Mouse (Mus musculus) ovary, postnatal 14 days (tissue): ENCODE data around the gene Vps11.
"Not testable (repeated sequence)": the region's sequence is repeated elsewhere in the genome, so short reads cannot be mapped to it uniquely, and the experiment has no call there.

Experiments
- DNase-seq: peaks from one replicate; pipeline ENCODE4 v3.0.0; 2022; ENCODE audit warnings: low spot score

Gene Vps11

GRCm38 (mm10) chr9:44361190-44361917 lies at the start of gene Vps11:
Vps11 (minus strand) TSS chr9:44361670.
- DNase-seq, result peak; percentile 92

GRCm38 (mm10) chr9:44410647-44411336 lies 49.3 kb upstream of the Vps11 start:
- DNase-seq, result no peak

GRCm38 (mm10) chr9:44408693-44409092 lies 47.2 kb upstream of the Vps11 start:
- not testable (repeated sequence) for DNase-seq

GRCm38 (mm10) chr9:44407752-44408097 lies 46.3 kb upstream of the Vps11 start:
- DNase-seq, result no peak

GRCm38 (mm10) chr9:44406906-44407751 lies 45.7 kb upstream of the Vps11 start, which contains the start of the genes Rps25 and Trappc4:
Rps25 (plus strand) TSS chr9:44407139.
Trappc4 (minus strand) TSS chr9:44407600.
- peak; percentile 86 for DNase-seq

GRCm38 (mm10) chr9:44405011-44405410 lies 43.5 kb upstream of the Vps11 start:
- no peak for DNase-seq

- no peak for DNase-seq
Observed at GRCm38 (mm10) chr9:44401081-44401480, 39.6 kb upstream of the Vps11 start.

GRCm38 (mm10) chr9:44399795-44400114 lies 38.3 kb upstream of the Vps11 start:
- DNase-seq, result no peak

GRCm38 (mm10) chr9:44399114-44399794 lies 37.8 kb upstream of the Vps11 start:
- DNase-seq, result no peak

GRCm38 (mm10) chr9:44398551-44398950 lies 37.1 kb upstream of the Vps11 start:
- no peak for DNase-seq

- no peak for DNase-seq
Observed at GRCm38 (mm10) chr9:44398087-44398486, 36.6 kb upstream of the Vps11 start.

- DNase-seq, result peak; percentile 75
Observed at GRCm38 (mm10) chr9:44396684-44397411, 35.4 kb upstream of the Vps11 start, which contains the start of gene Slc37a4. Slc37a4 (plus strand) TSS chr9:44396852.

- peak; percentile 61 for DNase-seq
Observed at GRCm38 (mm10) chr9:44391466-44391865, 30.0 kb upstream of the Vps11 start.

GRCm38 (mm10) chr9:44389273-44389672 lies 27.8 kb upstream of the Vps11 start:
- no peak for DNase-seq

GRCm38 (mm10) chr9:44387221-44387620 lies 25.8 kb upstream of the Vps11 start:
- DNase-seq, result no peak

- DNase-seq, result no peak
Observed at GRCm38 (mm10) chr9:44384596-44384995, 23.1 kb upstream of the Vps11 start.

GRCm38 (mm10) chr9:44379862-44380261 lies 18.4 kb upstream of the Vps11 start:
- no peak for DNase-seq

GRCm38 (mm10) chr9:44379054-44379834 lies 17.8 kb upstream of the Vps11 start, which contains the start of gene Hyou1:
Hyou1 (plus strand) TSS chr9:44379490.
- DNase-seq, result peak; percentile 98

- no peak for DNase-seq
Observed at GRCm38 (mm10) chr9:44378153-44378730, 16.8 kb upstream of the Vps11 start.

- DNase-seq, result not testable (repeated sequence)
Observed at GRCm38 (mm10) chr9:44377335-44377734, 15.9 kb upstream of the Vps11 start.
